Mouse (Mus musculus) skeletal muscle tissue, adult 2 months (tissue): Measurements from ENCODE around the gene Ddi2.

Experiments used
- DNase-seq: peaks from one replicate; pipeline ENCODE4 v3.0.0-alpha.2; 2012; ENCODE audit warnings: low read depth, low spot score

The Ddi2 gene

GRCm38 (mm10) chr4:141694719-141695118, 28.5 kb downstream of the Ddi2 start:
- no peak for DNase-seq

GRCm38 (mm10) chr4:141688505-141688904, 34.7 kb downstream of the Ddi2 start:
- DNase-seq = no peak

- DNase-seq = no peak
Measured at GRCm38 (mm10) chr4:141686525-141686924, 36.7 kb downstream of the Ddi2 start.

- DNase-seq = peak; percentile 50
Measured at GRCm38 (mm10) chr4:141686093-141686492, 37.1 kb downstream of the Ddi2 start.

GRCm38 (mm10) chr4:141685499-141685898, 37.7 kb downstream of the Ddi2 start, which contains the start of gene Rsc1a1:
Gene Rsc1a1, minus strand, starts transcription at chr4:141685599.
- no peak for DNase-seq

- DNase-seq = no peak
Measured at GRCm38 (mm10) chr4:141682706-141683230, 40.5 kb downstream of the Ddi2 start.

- DNase-seq = peak; percentile 52
Measured at GRCm38 (mm10) chr4:141681767-141682166, 41.5 kb downstream of the Ddi2 start.

GRCm38 (mm10) chr4:141680892-141681291, 42.3 kb downstream of the Ddi2 start:
- no peak for DNase-seq

- DNase-seq = no peak
Measured at GRCm38 (mm10) chr4:141679016-141679415, 44.2 kb downstream of the Ddi2 start.

- no peak for DNase-seq
Measured at GRCm38 (mm10) chr4:141676462-141676979, 46.7 kb downstream of the Ddi2 start.

GRCm38 (mm10) chr4:141672325-141672724, 50.9 kb downstream of the Ddi2 start:
- DNase-seq = no peak

- no peak for DNase-seq
Measured at GRCm38 (mm10) chr4:141671389-141671788, 51.8 kb downstream of the Ddi2 start.

- peak; percentile 65 for DNase-seq
Measured at GRCm38 (mm10) chr4:141669898-141670712, 53.1 kb downstream of the Ddi2 start.

GRCm38 (mm10) chr4:141664799-141665198, 58.4 kb downstream of the Ddi2 start, which contains the start of gene Plekhm2:
Gene Plekhm2, minus strand, starts transcription at chr4:141664899.
- DNase-seq = no peak

- no peak for DNase-seq
Measured at GRCm38 (mm10) chr4:141664011-141664745, 59.0 kb downstream of the Ddi2 start.

- DNase-seq = no peak
Measured at GRCm38 (mm10) chr4:141663122-141663931, 59.9 kb downstream of the Ddi2 start.

- no peak for DNase-seq
Measured at GRCm38 (mm10) chr4:141660884-141661283, 62.3 kb downstream of the Ddi2 start.

- no peak for DNase-seq
Measured at GRCm38 (mm10) chr4:141659739-141660138, 63.5 kb downstream of the Ddi2 start.

GRCm38 (mm10) chr4:141658846-141659484, 64.3 kb downstream of the Ddi2 start:
- no peak for DNase-seq

GRCm38 (mm10) chr4:141656932-141657331, 66.3 kb downstream of the Ddi2 start:
- DNase-seq = no peak
